Mouse (Mus musculus) CH12.LX (cell line): ENCODE measurements around the gene Eras. TPM values are rescaled to one million over a fixed set of nuclear protein-coding genes. Genes with fewer than 3 reads are reported as not detected.

Experiments used
- DNase-seq: peaks from one replicate; pipeline ENCODE4 v3.0.0-alpha.2; 2013; ENCODE audit errors: extremely low read depth
- H3K27ac ChIP-seq: 2 replicates; pipeline ENCODE4 v1.5.1; 2012; ENCODE audit warnings: low read depth, mild to moderate bottlenecking, control low read depth, moderate library complexity; ENCODE audit not compliant: insufficient read depth
- H3K27me3 ChIP-seq: replicated peaks from 2 replicates; pipeline ENCODE3; 2012; ENCODE audit warnings: inconsistent platforms
- H3K36me3 ChIP-seq, 2 experiments: replicated peaks in 1 of 2; 2 replicates each; pipeline versions ENCODE3 to v1.6.1; 2012; ENCODE audit warnings: inconsistent platforms in 1 of 2, low read length in 1 of 2, mild to moderate bottlenecking in 1 of 2, mixed read lengths in 1 of 2, moderate library complexity in 1 of 2; ENCODE audit not compliant: control insufficient read depth in 1 of 2, insufficient read depth in 1 of 2
- H3K4me1 ChIP-seq, 2 experiments: 2 replicates each; pipeline ENCODE4 v1.6.1; 2012; ENCODE audit warnings: inconsistent platforms in 1 of 2, moderate library complexity in 1 of 2; ENCODE audit not compliant: insufficient read depth in 2 of 2, control insufficient read depth in 1 of 2
- H3K4me2 ChIP-seq: 2 replicates; pipeline ENCODE4 v1.6.1; 2012; ENCODE audit warnings: low read depth, mild to moderate bottlenecking, control low read depth; ENCODE audit not compliant: poor library complexity, insufficient read depth, severe bottlenecking
- H3K4me3 ChIP-seq, 3 experiments: fragments of 150-350 bp in 1 of 3; sonication (generic) in 1 of 3; replicated peaks in 1 of 3; 2 replicates each; pipeline versions ENCODE3 to v1.5.1; 2011 to 2012; ENCODE audit warnings: low read depth in 2 of 3, low read length in 2 of 3, mild to moderate bottlenecking in 2 of 3, moderate library complexity in 2 of 3, control low read depth in 1 of 3, improper control_type of control experiment in 1 of 3, inconsistent platforms in 1 of 3, mixed read lengths in 1 of 3; ENCODE audit not compliant: poor library complexity in 1 of 3
- H3K79me2 ChIP-seq: replicated peaks from 2 replicates; pipeline ENCODE4 v1.6.1; 2012; ENCODE audit warnings: mild to moderate bottlenecking, moderate library complexity; ENCODE audit not compliant: control insufficient read depth, poor library complexity, insufficient read depth, severe bottlenecking; ENCODE audit errors: extremely low read depth
- H3K9ac ChIP-seq: 2 replicates; pipeline ENCODE4 v1.6.1; 2012; ENCODE audit warnings: low read depth, mild to moderate bottlenecking, control low read depth, moderate library complexity; ENCODE audit not compliant: insufficient read depth
- H3K9me3 ChIP-seq: replicated peaks from 2 replicates; pipeline ENCODE3; 2012; ENCODE audit warnings: low read length, inconsistent platforms, mixed read lengths
- BHLHE40 ChIP-seq: IDR thresholded peaks from 2 replicates; pipeline ENCODE4 v1.6.1; 2011; ENCODE audit warnings: mild to moderate bottlenecking, low read depth, low read length, improper control_type of control experiment
- E2F4 ChIP-seq: IDR thresholded peaks from 2 replicates; pipeline ENCODE4 v1.6.1; 2011; ENCODE audit warnings: low read depth, low read length, improper control_type of control experiment; ENCODE audit not compliant: insufficient replicate concordance
- ELF1 ChIP-seq: IDR thresholded peaks from 2 replicates; pipeline ENCODE4 v1.6.1; 2014; ENCODE audit warnings: low read depth, mild to moderate bottlenecking, inconsistent platforms, low read length, improper control_type of control experiment
- GABPA ChIP-seq: IDR thresholded peaks from 2 replicates; pipeline ENCODE4 v1.6.1; 2012; ENCODE audit warnings: low read depth, low read length, improper control_type of control experiment, inconsistent platforms; ENCODE audit not compliant: insufficient replicate concordance
- JUN ChIP-seq: IDR thresholded peaks from 2 replicates; pipeline ENCODE4 v1.6.1; 2011; ENCODE audit warnings: low read depth, mild to moderate bottlenecking, low read length, improper control_type of control experiment, moderate library complexity; ENCODE audit not compliant: insufficient read depth
- NELFE ChIP-seq: IDR thresholded peaks from 2 replicates; pipeline ENCODE4 v1.6.1; 2011; ENCODE audit warnings: low read depth, low read length, improper control_type of control experiment
- POLR2A ChIP-seq: IDR thresholded peaks from 2 replicates; pipeline ENCODE4 v1.6.1; 2011; ENCODE audit warnings: low read depth, mild to moderate bottlenecking, improper control_type of control experiment, low read length
- POLR2AphosphoS2 ChIP-seq: IDR thresholded peaks from 2 replicates; pipeline ENCODE4 v1.6.1; 2011; ENCODE audit warnings: low read depth, low read length, improper control_type of control experiment
- RCOR1 ChIP-seq: conservative IDR thresholded peaks from 2 replicates; pipeline ENCODE4 v1.6.1; 2012; ENCODE audit warnings: low read depth, mild to moderate bottlenecking, inconsistent platforms, low read length, improper control_type of control experiment
- TBP ChIP-seq: conservative IDR thresholded peaks from 2 replicates; pipeline ENCODE4 v1.6.1; 2011; ENCODE audit warnings: low read depth, low read length, improper control_type of control experiment
- TCF12 ChIP-seq: IDR thresholded peaks from 2 replicates; pipeline ENCODE4 v1.6.1; 2014; ENCODE audit warnings: low read depth, mild to moderate bottlenecking, inconsistent platforms, low read length, improper control_type of control experiment
- USF2 ChIP-seq: conservative IDR thresholded peaks from 2 replicates; pipeline ENCODE4 v1.6.1; 2011; ENCODE audit warnings: low read depth, low read length, improper control_type of control experiment
- dilution Hi-C: fragments of 300-500 bp; cut with MboI; formaldehyde crosslinking; loops from 2 replicates; pipeline ENCODE4 v1.14.3; 2020; ENCODE audit warnings: low sequenced_read_pairs; ENCODE audit not compliant: extremely low pct_unique_long_range_greater_than_20kb, extremely low pct_ligation_motif_present
- in situ Hi-C: fragments of 300-500 bp; cut with MboI; formaldehyde crosslinking; loops from 3 replicates; pipeline ENCODE4 v1.14.3; 2019; ENCODE audit warnings: low sequenced_read_pairs, low pct_ligation_motif_present, low pct_unique_long_range_greater_than_20kb, mixed read lengths
- polyA plus RNA-seq: library from polyadenylated mRNA; unstranded; fragments of >175 nt; gene quantifications from 2 replicates; pipeline ENCODE4 v1.2.1, GENCODE M21; 2012; ENCODE audit warnings: low read depth; ENCODE audit not compliant: insufficient read length
- total RNA-seq, 2 experiments: library from RNA; depleted of rRNA; stranded (reverse); fragments of 300-350 nt in 1 of 2; fragments of >200 nt in 1 of 2; gene quantifications; 2 replicates each; pipeline ENCODE4 v1.2.3; 2012 to 2014

Gene Eras
- total and polyA plus RNA-seq, 3 experiments: not detected

GRCm38 (mm10) chrX:7963829-7964626 is 35.6 kb upstream of the Eras start:
- H3K36me3 ChIP-seq: no peaks in the 10 kb centered on the region
- H3K9ac ChIP-seq: no peak overlapping the region
- dilution Hi-C loops: no loop called here
- H3K4me1 ChIP-seq: peaks cover 3 to 9% of the 10 kb centered on the region in 2 experiments; a peak in 3 of 4 replicates
- TF ChIP-seq TCF12: no peak
- no peak for TF ChIP-seq POLR2A
- in situ Hi-C loops: no loop called here
- H3K4me3 ChIP-seq: no peak overlapping the region
- H3K27me3 ChIP-seq: no peaks in the 10 kb centered on the region
- H3K4me2 ChIP-seq: no peak overlapping the region
- no peaks in the 10 kb centered on the region for H3K9me3 ChIP-seq
- no peak overlapping the region for H3K27ac ChIP-seq
- no peak for DNase-seq
- H3K79me2 ChIP-seq: no peaks in the 10 kb centered on the region

GRCm38 (mm10) chrX:7958868-7959267 is 30.5 kb upstream of the Eras start:
- Histone ChIP-seq H3K4me3 (no peak overlapping the region), H3K4me1 (peaks cover 3 to 5% of the 10 kb centered on the region in 2 experiments; a peak in 3 of 4 replicates), H3K4me2 (no peak overlapping the region), H3K79me2 (no peaks in the 10 kb centered on the region), H3K36me3 (no peaks in the 10 kb centered on the region), H3K27ac (no peak overlapping the region), H3K9ac (no peak overlapping the region), H3K9me3 (no peaks in the 10 kb centered on the region), H3K27me3 (no peaks in the 10 kb centered on the region)
- in situ Hi-C loops (no loop called here), dilution Hi-C loops (no loop called here)
- DNase-seq: no peak
- no peak for TF ChIP-seq JUN
- no peak for TF ChIP-seq RCOR1
- TF ChIP-seq ELF1: no peak
- TF ChIP-seq TCF12: no peak
- no peak for TF ChIP-seq TBP

- in situ Hi-C loops: no loop called here
- H3K9ac ChIP-seq: no peak overlapping the region
Observed at GRCm38 (mm10) chrX:7950091-7950490, 21.7 kb upstream of the Eras start.

More at GRCm38 (mm10) chrX:7950091-7950490, 21.7 kb upstream of the Eras start:
- no peak overlapping the region for H3K4me2 ChIP-seq
- no peaks in the 10 kb centered on the region for H3K79me2 ChIP-seq
- dilution Hi-C loops: no loop called here
- no peak overlapping the region for H3K4me3 ChIP-seq
- H3K27ac ChIP-seq: no peak overlapping the region
- no peaks in the 10 kb centered on the region for H3K9me3 ChIP-seq
- DNase-seq: no peak
- TF ChIP-seq GABPA (no peak), TBP (no peak), POLR2AphosphoS2 (no peak), BHLHE40 (no peak), USF2 (no peak), ELF1 (no peak), NELFE (no peak), E2F4 (no peak), POLR2A (no peak)
- peaks cover 0 to 4% of the 10 kb centered on the region in 2 experiments for H3K36me3 ChIP-seq
- peaks cover 0 to 4% of the 10 kb centered on the region in 2 experiments; a peak in 1 of 4 replicates for H3K4me1 ChIP-seq
- H3K27me3 ChIP-seq: no peaks in the 10 kb centered on the region
